Mouse (Mus musculus) spleen, adult 2 months (tissue): ENCODE data around the gene Mars. TPM values are rescaled to one million over a fixed set of nuclear protein-coding genes. Genes with fewer than 3 reads are reported as not detected.
"Not testable (repeated sequence)": the region's sequence is repeated elsewhere in the genome, so short reads cannot be mapped to it uniquely, and the experiment has no call there.

Experiments
- DNase-seq, 2 experiments: peaks; one replicate each; pipeline versions ENCODE4 v3.0.0 to v3.0.0-alpha.2; 2012 to 2021; ENCODE audit warnings: low spot score in 2 of 2, low read depth in 1 of 2
- H3K27ac ChIP-seq: fragments of 200-500 bp; 2 replicates; pipeline ENCODE4 v1.5.1; 2012; ENCODE audit warnings: low read length, inconsistent platforms; ENCODE audit not compliant: insufficient read depth
- H3K27me3 ChIP-seq: fragments of 200-500 bp; 2 replicates; pipeline ENCODE4 v1.6.1; 2012; ENCODE audit warnings: mild to moderate bottlenecking, moderate library complexity, low read length, inconsistent platforms; ENCODE audit not compliant: control insufficient read depth, insufficient read depth
- H3K36me3 ChIP-seq: fragments of 200-500 bp; 2 replicates; pipeline ENCODE4 v1.6.1; 2012; ENCODE audit warnings: mild to moderate bottlenecking, low read length, inconsistent platforms; ENCODE audit not compliant: control insufficient read depth, insufficient read depth
- H3K4me1 ChIP-seq: fragments of 200-500 bp; 2 replicates; pipeline ENCODE4 v1.6.1; 2011; ENCODE audit warnings: inconsistent platforms; ENCODE audit not compliant: control insufficient read depth, insufficient read depth, insufficient read length
- H3K4me3 ChIP-seq: fragments of 200-500 bp; 2 replicates; pipeline ENCODE4 v1.5.1; 2011; ENCODE audit warnings: mild to moderate bottlenecking, inconsistent platforms; ENCODE audit not compliant: insufficient read depth, insufficient read length; ENCODE audit errors: extremely low read depth
- CTCF ChIP-seq: fragments of 200-500 bp; IDR thresholded peaks from 2 replicates; pipeline ENCODE4 v1.5.1; 2011; ENCODE audit warnings: mild to moderate bottlenecking, inconsistent platforms; ENCODE audit not compliant: insufficient read depth, insufficient read length, insufficient replicate concordance; ENCODE audit errors: extremely low read depth
- POLR2A ChIP-seq: fragments of 200-500 bp; IDR thresholded peaks from 2 replicates; pipeline ENCODE4 v1.6.1; 2011; ENCODE audit warnings: low read depth, low read length, inconsistent platforms
- WGBS: fragments of 180-500 bp; shearing (Covaris S2); methylation state at CpG from one replicate; pipeline ENCODE4 v1.1.7; 2018; 5-methylcytosine and 5-hydroxymethylcytosine counted together
- polyA plus RNA-seq: library from polyadenylated mRNA; depleted of rRNA; stranded (reverse); fragments of >200 nt; gene quantifications from 2 replicates; pipeline ENCODE4 v1.2.3, GENCODE M21; 2012

Gene Mars
- polyA plus RNA-seq, 1 experiment = 33.2 TPM

DNA sequence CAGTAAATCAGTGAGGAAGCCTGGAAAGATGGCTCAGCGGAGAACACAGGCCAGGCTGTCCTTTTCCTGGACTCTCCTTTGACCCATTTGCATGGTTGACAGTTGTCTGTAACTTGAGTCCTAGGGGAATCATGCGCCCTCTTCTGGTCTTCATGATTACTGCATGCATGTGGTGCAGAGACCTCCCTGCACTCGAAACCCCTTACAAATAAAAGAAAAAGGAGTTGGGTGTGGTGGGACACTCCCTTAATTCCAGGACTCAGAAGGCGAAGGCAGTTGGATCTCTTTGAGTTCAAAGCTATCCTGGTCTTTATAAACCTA lies 730 bp upstream of the Mars start:
- no peaks in the 10 kb centered on the region for H3K27me3 ChIP-seq
- 2% methylated on average over 4 of the region's 4 CpGs for WGBS
- peak overlapping the region; percentile 68; the same call in 1 of the 2 replicates for H3K4me3 ChIP-seq
- peaks cover 8% of the 10 kb centered on the region for H3K36me3 ChIP-seq
- H3K27ac ChIP-seq = peak overlapping the region; percentile 67
- H3K4me1 ChIP-seq = no peaks in the 10 kb centered on the region
- TF ChIP-seq CTCF (peak; percentile 54; the same call in 1 of the 2 replicates), POLR2A (no peak)
- DNase-seq = peak; percentile 76 to 80

- WGBS = 35% methylated on average over 23 of the region's 23 CpGs
- no peaks in the 10 kb centered on the region for H3K27me3 ChIP-seq
- peak overlapping the region; percentile 71 for H3K27ac ChIP-seq
- peak in 1 of 2 experiments; percentile 21 for DNase-seq
- peaks cover 20% of the 10 kb centered on the region for H3K36me3 ChIP-seq
- H3K4me1 ChIP-seq = no peaks in the 10 kb centered on the region
- H3K4me3 ChIP-seq = peak overlapping the region; percentile 68
- no peak for TF ChIP-seq POLR2A
- TF ChIP-seq CTCF = no peak
Measured at GRCm38 (mm10) chr10:127310523-127311475, 787 bp downstream of the Mars start.

- H3K36me3 ChIP-seq = peaks cover 32% of the 10 kb centered on the region
- not testable (repeated sequence) for DNase-seq, H3K27me3 ChIP-seq, H3K4me1 ChIP-seq, H3K27ac ChIP-seq, H3K4me3 ChIP-seq
- 90% methylated on average over 3 of the region's 3 CpGs for WGBS
Measured at GRCm38 (mm10) chr10:127309167-127309566, 2.4 kb downstream of the Mars start.

- no peak for DNase-seq
- no peak overlapping the region for H3K27ac ChIP-seq
- no peaks in the 10 kb centered on the region for H3K4me1 ChIP-seq
- no peak for TF ChIP-seq POLR2A
- no peak for TF ChIP-seq CTCF
- no peak overlapping the region for H3K4me3 ChIP-seq
- no peaks in the 10 kb centered on the region for H3K27me3 ChIP-seq
- H3K36me3 ChIP-seq = peaks cover 57% of the 10 kb centered on the region
- 95% methylated on average over 11 of the region's 11 CpGs for WGBS
Measured at GRCm38 (mm10) chr10:127303136-127303535, 8.4 kb downstream of the Mars start.

DNA sequence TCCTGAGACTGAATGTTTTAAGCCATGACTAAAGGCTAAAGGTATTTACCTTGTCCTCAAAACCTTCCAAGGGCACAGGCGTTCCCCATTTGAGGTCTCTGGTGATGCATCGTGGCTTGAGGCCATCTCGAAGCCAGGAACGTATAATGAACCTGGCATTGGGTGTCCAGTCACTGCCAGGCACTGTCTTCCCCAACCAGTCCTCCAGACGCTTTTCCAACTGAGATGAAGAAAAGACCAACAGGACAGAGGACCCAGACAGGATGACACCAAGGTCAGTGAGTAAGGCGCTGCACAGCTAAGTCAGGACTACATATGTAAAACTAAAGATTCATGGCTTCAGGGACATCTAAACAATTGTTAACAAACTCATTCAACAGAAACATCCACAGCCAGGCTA lies 11.2 kb downstream of the Mars start:
- Histone ChIP-seq H3K4me1 (no peaks in the 10 kb centered on the region), H3K4me3 (no peak overlapping the region), H3K36me3 (peaks cover 62% of the 10 kb centered on the region), H3K27me3 (no peaks in the 10 kb centered on the region), H3K27ac (no peak overlapping the region)
- WGBS = 93% methylated on average over 6 of the region's 6 CpGs
- TF ChIP-seq POLR2A (no peak), CTCF (no peak)
- no peak for DNase-seq

GRCm38 (mm10) chr10:127297015-127297871 lies 14.3 kb downstream of the Mars start:
- Histone ChIP-seq H3K4me1 (no peaks in the 10 kb centered on the region), H3K27ac (no peak overlapping the region), H3K4me3 (no peak overlapping the region), H3K36me3 (peaks cover 52% of the 10 kb centered on the region), H3K27me3 (no peaks in the 10 kb centered on the region)
- WGBS = 96% methylated on average over 16 of the region's 16 CpGs
- DNase-seq = no peak
- no peak for TF ChIP-seq POLR2A
- TF ChIP-seq CTCF = no peak
